Mouse (Mus musculus): Measurements from ENCODE around the gene Erp27. TPM values are rescaled to one million over a fixed set of nuclear protein-coding genes. Genes with fewer than 3 reads are reported as not detected.

Gene Erp27
- polyA plus RNA-seq, 1 experiment: 0.25 TPM

GRCm38 (mm10) chr6:136883431-136883915 is 38.5 kb downstream of the Erp27 start:
- no peaks in the 10 kb centered on the region for H3K4me1 ChIP-seq (ENCODE audit: control insufficient read depth, insufficient read depth, low read length)
- no peak overlapping the region for H3K4me3 ChIP-seq (ENCODE audit: insufficient read depth, low read length)
- TF ChIP-seq POLR2A (IDR thresholded peaks at IDR 0.05; ENCODE audit: extremely low read depth, insufficient read depth, low read length): no peak
- TF ChIP-seq CTCF (IDR thresholded peaks at IDR 0.05; ENCODE audit: extremely low read depth, insufficient read depth, low read length): no peak
- no peak overlapping the region for H3K27ac ChIP-seq (ENCODE audit: insufficient read depth, low read length)

- no peak for TF ChIP-seq POLR2A (IDR thresholded peaks at IDR 0.05; ENCODE audit: extremely low read depth, insufficient read depth, low read length)
Measured at GRCm38 (mm10) chr6:136881678-136882077, 40.3 kb downstream of the Erp27 start.

GRCm38 (mm10) chr6:136875670-136876069 is 46.3 kb downstream of the Erp27 start, which contains the start of gene Mgp:
TSS of gene Mgp (minus strand) at chr6:136875823.
- no peak for TF ChIP-seq CTCF (IDR thresholded peaks at IDR 0.05; ENCODE audit: extremely low read depth, insufficient read depth, low read length)
- TF ChIP-seq POLR2A (IDR thresholded peaks at IDR 0.05; ENCODE audit: extremely low read depth, insufficient read depth, low read length): 0 out of 2 replicates have a peak, but pooled peaks have one; percentile 30
- H3K4me3 ChIP-seq (ENCODE audit: insufficient read depth, low read length): no peak within 1 kb of the TSS
- no peak within 1 kb of the TSS for H3K27ac ChIP-seq (ENCODE audit: insufficient read depth, low read length)
- H3K4me1 ChIP-seq (ENCODE audit: control insufficient read depth, insufficient read depth, low read length): 0 out of 2 replicates have a peak, but pooled peaks cover 3% of the 10 kb centered on the region

More at GRCm38 (mm10) chr6:136881678-136882077, 40.3 kb downstream of the Erp27 start:
- Histone ChIP-seq H3K4me3 (ENCODE audit: insufficient read depth, low read length) (no peak overlapping the region), H3K27ac (ENCODE audit: insufficient read depth, low read length) (no peak overlapping the region), H3K4me1 (ENCODE audit: control insufficient read depth, insufficient read depth, low read length) (no peaks in the 10 kb centered on the region)

- H3K4me1 ChIP-seq (ENCODE audit: control insufficient read depth, insufficient read depth, low read length): 0 out of 2 replicates have a peak, but pooled peaks cover 3% of the 10 kb centered on the region
- TF ChIP-seq POLR2A (IDR thresholded peaks at IDR 0.05; ENCODE audit: extremely low read depth, insufficient read depth, low read length) (no peak), CTCF (IDR thresholded peaks at IDR 0.05; ENCODE audit: extremely low read depth, insufficient read depth, low read length) (no peak)
- H3K4me3 ChIP-seq (ENCODE audit: insufficient read depth, low read length): no peak overlapping the region
- H3K27ac ChIP-seq (ENCODE audit: insufficient read depth, low read length): no peak overlapping the region
Measured at GRCm38 (mm10) chr6:136874599-136874998, 47.4 kb downstream of the Erp27 start.

GRCm38 (mm10) chr6:136868921-136869320 is 53.1 kb downstream of the Erp27 start:
- Histone ChIP-seq H3K27ac (ENCODE audit: insufficient read depth, low read length) (no peak overlapping the region), H3K4me1 (ENCODE audit: control insufficient read depth, insufficient read depth, low read length) (peaks cover 1% of the 10 kb centered on the region; the same call in 1 of the 2 replicates), H3K4me3 (ENCODE audit: insufficient read depth, low read length) (no peak overlapping the region)
- TF ChIP-seq CTCF (IDR thresholded peaks at IDR 0.05; ENCODE audit: extremely low read depth, insufficient read depth, low read length) (no peak), POLR2A (IDR thresholded peaks at IDR 0.05; ENCODE audit: extremely low read depth, insufficient read depth, low read length) (no peak)

GRCm38 (mm10) chr6:136866150-136866549 is 55.8 kb downstream of the Erp27 start:
- H3K4me3 ChIP-seq (ENCODE audit: insufficient read depth, low read length): no peak overlapping the region
- no peak overlapping the region for H3K27ac ChIP-seq (ENCODE audit: insufficient read depth, low read length)
- no peak for TF ChIP-seq CTCF (IDR thresholded peaks at IDR 0.05; ENCODE audit: extremely low read depth, insufficient read depth, low read length)
- no peak for TF ChIP-seq POLR2A (IDR thresholded peaks at IDR 0.05; ENCODE audit: extremely low read depth, insufficient read depth, low read length)
- peaks cover 2% of the 10 kb centered on the region; the same call in 1 of the 2 replicates for H3K4me1 ChIP-seq (ENCODE audit: control insufficient read depth, insufficient read depth, low read length)

GRCm38 (mm10) chr6:136865360-136865759 is 56.6 kb downstream of the Erp27 start:
- Histone ChIP-seq H3K4me3 (ENCODE audit: insufficient read depth, low read length) (no peak overlapping the region), H3K27ac (ENCODE audit: insufficient read depth, low read length) (no peak overlapping the region), H3K4me1 (ENCODE audit: control insufficient read depth, insufficient read depth, low read length) (peaks cover 3% of the 10 kb centered on the region; the same call in 1 of the 2 replicates)
- TF ChIP-seq POLR2A (IDR thresholded peaks at IDR 0.05; ENCODE audit: extremely low read depth, insufficient read depth, low read length) (no peak), CTCF (IDR thresholded peaks at IDR 0.05; ENCODE audit: extremely low read depth, insufficient read depth, low read length) (no peak)

GRCm38 (mm10) chr6:136861020-136861419 is 61.0 kb downstream of the Erp27 start:
- Histone ChIP-seq H3K4me1 (ENCODE audit: control insufficient read depth, insufficient read depth, low read length) (peaks cover 2% of the 10 kb centered on the region; the same call in 1 of the 2 replicates), H3K27ac (ENCODE audit: insufficient read depth, low read length) (no peak overlapping the region), H3K4me3 (ENCODE audit: insufficient read depth, low read length) (no peak overlapping the region; the same call in 1 of the 2 replicates)
- peak; percentile 58; the same call in 1 of the 2 replicates for TF ChIP-seq CTCF (IDR thresholded peaks at IDR 0.05; ENCODE audit: extremely low read depth, insufficient read depth, low read length)
- TF ChIP-seq POLR2A (IDR thresholded peaks at IDR 0.05; ENCODE audit: extremely low read depth, insufficient read depth, low read length): no peak

GRCm38 (mm10) chr6:136858420-136858819 is 63.6 kb downstream of the Erp27 start:
- H3K4me1 ChIP-seq (ENCODE audit: control insufficient read depth, insufficient read depth, low read length): peaks cover 2% of the 10 kb centered on the region; the same call in 1 of the 2 replicates
- no peak overlapping the region for H3K4me3 ChIP-seq (ENCODE audit: insufficient read depth, low read length)
- TF ChIP-seq POLR2A (IDR thresholded peaks at IDR 0.05; ENCODE audit: extremely low read depth, insufficient read depth, low read length): no peak
- H3K27ac ChIP-seq (ENCODE audit: insufficient read depth, low read length): no peak overlapping the region

GRCm38 (mm10) chr6:136857873-136858260 is 64.1 kb downstream of the Erp27 start:
- Histone ChIP-seq H3K27ac (ENCODE audit: insufficient read depth, low read length) (no peak overlapping the region), H3K4me1 (ENCODE audit: control insufficient read depth, insufficient read depth, low read length) (peaks cover 2% of the 10 kb centered on the region; the same call in 1 of the 2 replicates), H3K4me3 (ENCODE audit: insufficient read depth, low read length) (no peak overlapping the region)
- TF ChIP-seq CTCF (IDR thresholded peaks at IDR 0.05; ENCODE audit: extremely low read depth, insufficient read depth, low read length) (no peak), POLR2A (IDR thresholded peaks at IDR 0.05; ENCODE audit: extremely low read depth, insufficient read depth, low read length) (no peak)

Other genes starting within 250 kb of the Erp27 start
- gene Gucy2c, start 140.4 kb downstream of the Erp27 start, polyA plus RNA-seq (2012; rRNA removed): 0.11 and 0.15 TPM in 2 replicates
- 0.51 and 1.1 TPM in 2 replicates for gene Hist4h4, start 117.8 kb downstream of the Erp27 start, polyA plus RNA-seq (2012; rRNA removed)
- 135 and 139 TPM in 2 replicates for gene H2afj, start 113.9 kb downstream of the Erp27 start, polyA plus RNA-seq (2012; rRNA removed)
- gene BC049715, start 94.6 kb downstream of the Erp27 start, polyA plus RNA-seq (2012; rRNA removed): 1.0 and 1.4 TPM in 2 replicates
- gene Wbp11, start 93.9 kb downstream of the Erp27 start, polyA plus RNA-seq (2012; rRNA removed): 59.7 and 64.0 TPM in 2 replicates
- gene Smco3, start 86.7 kb downstream of the Erp27 start, polyA plus RNA-seq (2012; rRNA removed): 6.5 and 8.7 TPM in 2 replicates
- gene Art4, start 64.4 kb downstream of the Erp27 start, polyA plus RNA-seq (2012; rRNA removed): 0.06 TPM in 1 of 2 replicates, not detected in the other
- 152 and 207 TPM in 2 replicates for gene Mgp, start 46.4 kb downstream of the Erp27 start, polyA plus RNA-seq (2012; rRNA removed)
- gene Pde6h, start 1.7 kb upstream of the Erp27 start, polyA plus RNA-seq (2012; rRNA removed): 0.46 and 0.93 TPM in 2 replicates
- 23.5 and 25.7 TPM in 2 replicates for gene Arhgdib, start 19.7 kb upstream of the Erp27 start, polyA plus RNA-seq (2012; rRNA removed)
- gene Rerg, start 248.3 kb upstream of the Erp27 start, polyA plus RNA-seq (2012; rRNA removed): 6.8 and 7.1 TPM in 2 replicates

All from cortical plate, adult 2 months (tissue).